8 mouse cellular contexts compared by ENCODE assay signal in the genomic region with DNA sequence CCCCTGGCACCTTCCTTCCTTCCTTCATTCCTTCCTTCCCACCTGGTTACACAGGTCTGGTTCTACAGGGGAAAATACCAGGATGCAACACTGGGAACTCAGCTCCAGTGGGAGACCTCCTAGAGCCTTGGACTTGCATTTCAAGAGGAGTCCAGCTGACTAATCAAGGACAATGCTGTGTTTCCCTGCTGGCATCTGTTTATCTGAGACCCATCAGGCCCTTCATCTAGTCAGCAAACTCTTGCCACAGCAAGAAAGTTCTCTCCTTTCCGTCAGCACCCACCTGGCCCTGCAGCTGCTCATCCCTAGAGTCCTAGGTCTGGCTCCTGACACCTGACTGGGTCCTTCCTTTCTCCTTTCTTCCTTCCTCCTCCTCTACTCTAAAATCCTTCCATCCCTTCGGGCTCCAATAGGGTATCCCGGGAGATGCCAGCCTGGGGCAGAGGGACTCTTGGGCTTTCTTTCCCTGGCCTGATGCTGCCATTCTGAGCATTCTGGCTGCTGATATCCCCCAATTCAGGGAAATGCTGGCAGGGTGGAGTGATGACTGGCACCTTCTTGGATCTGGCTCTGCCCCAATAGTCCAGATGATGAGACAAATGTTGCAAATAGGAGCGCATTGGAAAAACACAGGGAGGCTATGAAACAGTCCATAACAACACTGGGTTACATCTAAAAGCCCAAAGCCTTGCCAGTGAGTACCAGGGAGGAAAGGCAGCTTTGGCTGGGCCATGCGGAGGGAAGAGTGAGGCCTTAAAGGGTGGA. TPM values are rescaled to one million over a fixed set of nuclear protein-coding genes. Genes with fewer than 3 reads are reported as not detected.
DNase-seq lines count a peak whose midpoint lies in the region; ATAC-seq and TF ChIP-seq lines count a peak whose summit lies in the region.
"Had no signal": no experiment of that assay in that cellular context is flagged by ENCODE, and none has a peak within 500 bp of the region (broad histone marks: within the 10 kb centered on the region; RNA-seq: fewer than 3 reads in every experiment).

No protein-coding gene starts in this region.

- TF ChIP-seq CTCF in left cerebral cortex, adult 2 months (IDR thresholded peaks at IDR 0.05) = no peak
- no peak for TF ChIP-seq CTCF in forebrain, postnatal 0 days (IDR thresholded peaks at IDR 0.05; ENCODE audit: low read depth)
- TF ChIP-seq CTCF in liver, postnatal 0 days (IDR thresholded peaks at IDR 0.05; ENCODE audit: low read depth) = no peak

- H3K9me3 ChIP-seq in forebrain, postnatal 0 days (ENCODE audit: low read length) = no peaks in the 10 kb centered on the region
- no peaks in the 10 kb centered on the region for H3K9me3 ChIP-seq in liver, postnatal 0 days (ENCODE audit: low read length)

- DNase-seq in left cerebral cortex, adult 2 months (ENCODE audit: extremely low spot score in 1 of 2, low spot score in 2 of 2) = no peak
- no peak for DNase-seq in left cerebral cortex, adult 8-10 months (ENCODE audit: low spot score in 2 of 2)
- DNase-seq in cerebellum, adult 18-20 months = peak; percentile 63 to 66
- DNase-seq in forebrain, postnatal 0 days = peak; percentile 83
- DNase-seq in liver, postnatal 0 days = no peak
- DNase-seq in right cerebral cortex, adult 18-20 months = no peak
- DNase-seq in ovary, postnatal 10 days (ENCODE audit: low spot score) = no peak
- DNase-seq: thymus, postnatal 14 days had no signal

- ATAC-seq in forebrain, postnatal 0 days = peak; percentile 49
- no peak for ATAC-seq in liver, postnatal 0 days

- peak overlapping the region; percentile 92; the same call in 1 of the 2 replicates for H3K27ac ChIP-seq in left cerebral cortex, adult 2 months
- H3K27ac ChIP-seq in forebrain, postnatal 0 days (ENCODE audit: low read depth, low read length) = peak overlapping the region; percentile 29; the same call in 1 of the 2 replicates
- no peak overlapping the region for H3K27ac ChIP-seq in liver, postnatal 0 days (ENCODE audit: low read depth)

- H3K4me2 ChIP-seq in forebrain, postnatal 0 days (ENCODE audit: low read depth) = peak overlapping the region; percentile 93
- peak overlapping the region; percentile 79; the same call in 1 of the 2 replicates for H3K4me2 ChIP-seq in liver, postnatal 0 days (ENCODE audit: low read depth, low read length)

- H3K36me3 ChIP-seq in forebrain, postnatal 0 days (ENCODE audit: insufficient read depth) = no peaks in the 10 kb centered on the region
- peaks cover 14% of the 10 kb centered on the region; the same call in 1 of the 2 replicates for H3K36me3 ChIP-seq in liver, postnatal 0 days (replicated peaks; ENCODE audit: insufficient read depth, low read length)

- no peak overlapping the region for H3K9ac ChIP-seq in forebrain, postnatal 0 days
- no peak overlapping the region; the same call in 1 of the 2 replicates for H3K9ac ChIP-seq in liver, postnatal 0 days (replicated peaks)

- peaks cover 11% of the 10 kb centered on the region; the same call in 1 of the 2 replicates for H3K4me1 ChIP-seq in forebrain, postnatal 0 days (ENCODE audit: insufficient read depth)
- H3K4me1 ChIP-seq in liver, postnatal 0 days (ENCODE audit: insufficient read depth) = peaks cover 17% of the 10 kb centered on the region

- no peak for TF ChIP-seq EP300 in liver, postnatal 0 days (IDR thresholded peaks at IDR 0.05; ENCODE audit: low read depth)

- intact Hi-C loops in left cerebral cortex, adult 2 months (cut with DNase I) = loop anchor here (2.0 to 5.0 kb wide), 2 partner anchors 50 to 107 kb away; no protein-coding TSS in a partner anchor

- 45% methylated on average over 5 of the region's 5 CpGs for WGBS in forebrain, postnatal 0 days
- 78% methylated on average over 5 of the region's 5 CpGs for WGBS in liver, postnatal 0 days (ENCODE audit: insufficient replicate concordance)

- H3K4me3 ChIP-seq in left cerebral cortex, adult 2 months = 0 out of 2 replicates have a peak overlapping the region, but pooled peaks have one; percentile 13
- H3K4me3 ChIP-seq in forebrain, postnatal 0 days (ENCODE audit: low read depth, low read length) = no peak overlapping the region
- H3K4me3 ChIP-seq in liver, postnatal 0 days (ENCODE audit: low read depth, low read length) = no peak overlapping the region

- H3K27me3 ChIP-seq in forebrain, postnatal 0 days (ENCODE audit: insufficient read depth, low read length) = no peaks in the 10 kb centered on the region
- 0 out of 2 replicates have a peak, but pooled peaks cover 4% of the 10 kb centered on the region for H3K27me3 ChIP-seq in liver, postnatal 0 days (ENCODE audit: insufficient read depth, low read length)

RNA-seq across cellular contexts. Expression of a gene that starts 2.7 kb away (rescaled TPM):
- 10 to 100 TPM; 12.6 to 13.2 TPM for total RNA-seq in left cerebral cortex, adult 2 months (2021)
- 10 to 100 TPM; 18.6 to 34.2 (median 26.6) TPM for total RNA-seq in left cerebral cortex, adult 8-10 months (2022)
- 6.3 and 11.7 TPM in 2 replicates for total RNA-seq in forebrain, postnatal 0 days (2014; rRNA removed)
- 7.2 and 8.6 TPM in 2 replicates for polyA plus RNA-seq in forebrain, postnatal 0 days (2015; fragmentation: Nextera tagmentation; extraction: Ambion mirVana)
- polyA plus RNA-seq in liver, postnatal 0 days (2015; fragmentation: Nextera tagmentation; extraction: Ambion mirVana) = 6.6 and 7.2 TPM in 2 replicates

Comparison
In these comparisons a context has a peak if more than half of its experiments do, and no peak if none do; other contexts are left out.
1. DNase-seq: peak in cerebellum, adult 18-20 months (2 of 2) and forebrain, postnatal 0 days (single experiment); none in left cerebral cortex, adult 2 months (0 of 2), left cerebral cortex, adult 8-10 months (0 of 2), liver, postnatal 0 days (single experiment), right cerebral cortex, adult 18-20 months (single experiment) and ovary, postnatal 10 days (single experiment).